Mouse (Mus musculus): ENCODE measurements around the gene Ksr2. TPM values are rescaled to one million over a fixed set of nuclear protein-coding genes. Genes with fewer than 3 reads are reported as not detected.
"Not testable (repeated sequence)": the region's sequence is repeated elsewhere in the genome, so short reads cannot be mapped to it uniquely, and the experiment has no call there.

The Ksr2 gene
- polyA plus RNA-seq, 1 experiment from 2014 or later, result 0.07 TPM

GRCm38 (mm10) chr5:117622221-117622620 is 208.4 kb downstream of the Ksr2 start:
- Histone ChIP-seq H3K9ac (no peak overlapping the region), H3K27ac (replicated peaks) (no peak overlapping the region), H3K36me3 (no peaks in the 10 kb centered on the region), H3K9me3 (no peaks in the 10 kb centered on the region), H3K4me2 (no peak overlapping the region), H3K27me3 (replicated peaks) (no peaks in the 10 kb centered on the region), H3K4me1 (peaks cover 9% of the 10 kb centered on the region), H3K4me3 (no peak overlapping the region)
- 77% methylated on average over 12 of the region's 12 CpGs for WGBS
- ATAC-seq (ENCODE audit: extremely low read depth, insufficient number of reproducible peaks, low FRiP score, low TSS enrichment), result no peak

GRCm38 (mm10) chr5:117623206-117623605 is 209.4 kb downstream of the Ksr2 start:
- H3K9ac ChIP-seq; ATAC-seq (ENCODE audit: extremely low read depth, insufficient number of reproducible peaks, low FRiP score, low TSS enrichment); H3K27ac ChIP-seq (replicated peaks); H3K4me3 ChIP-seq; H3K4me1 ChIP-seq; H3K9me3 ChIP-seq; H3K36me3 ChIP-seq; H3K27me3 ChIP-seq (replicated peaks); H3K4me2 ChIP-seq: not testable (repeated sequence)
- 87% methylated on average over 4 of the region's 4 CpGs for WGBS

GRCm38 (mm10) chr5:117626907-117627306 is 213.1 kb downstream of the Ksr2 start:
- 10% methylated on average over 4 of the region's 4 CpGs for WGBS
- Histone ChIP-seq H3K4me3 (no peak overlapping the region), H3K4me2 (no peak overlapping the region), H3K27me3 (replicated peaks) (no peaks in the 10 kb centered on the region; the same call in 1 of the 2 replicates), H3K9me3 (no peaks in the 10 kb centered on the region), H3K9ac (no peak overlapping the region), H3K36me3 (no peaks in the 10 kb centered on the region), H3K4me1 (no peaks in the 10 kb centered on the region), H3K27ac (replicated peaks) (no peak overlapping the region)
- ATAC-seq (ENCODE audit: extremely low read depth, insufficient number of reproducible peaks, low FRiP score, low TSS enrichment), result no peak

- no peaks in the 10 kb centered on the region; the same call in 1 of the 2 replicates for H3K27me3 ChIP-seq (replicated peaks)
- H3K27ac ChIP-seq (replicated peaks), result no peak overlapping the region
- no peaks in the 10 kb centered on the region for H3K36me3 ChIP-seq
- no peaks in the 10 kb centered on the region for H3K9me3 ChIP-seq
- H3K9ac ChIP-seq, result no peak overlapping the region
- no peaks in the 10 kb centered on the region for H3K4me1 ChIP-seq
- no peak for ATAC-seq (ENCODE audit: extremely low read depth, insufficient number of reproducible peaks, low FRiP score, low TSS enrichment)
- 41% methylated on average over 7 of the region's 7 CpGs for WGBS
- H3K4me2 ChIP-seq, result no peak overlapping the region
- H3K4me3 ChIP-seq, result no peak overlapping the region
These were observed 214.6 kb downstream of the Ksr2 start for GRCm38 (mm10) chr5:117628351-117628750.

GRCm38 (mm10) chr5:117629570-117629969 is 215.8 kb downstream of the Ksr2 start:
- H3K9ac ChIP-seq, result no peak overlapping the region
- WGBS, result 83% methylated on average over 14 of the region's 14 CpGs
- no peaks in the 10 kb centered on the region for H3K36me3 ChIP-seq
- H3K9me3 ChIP-seq, result no peaks in the 10 kb centered on the region
- H3K4me2 ChIP-seq, result no peak overlapping the region
- H3K4me3 ChIP-seq, result no peak overlapping the region
- no peak for ATAC-seq (ENCODE audit: extremely low read depth, insufficient number of reproducible peaks, low FRiP score, low TSS enrichment)
- no peaks in the 10 kb centered on the region; the same call in 1 of the 2 replicates for H3K27me3 ChIP-seq (replicated peaks)
- H3K4me1 ChIP-seq, result no peaks in the 10 kb centered on the region
- no peak overlapping the region for H3K27ac ChIP-seq (replicated peaks)

- no peaks in the 10 kb centered on the region for H3K36me3 ChIP-seq
- H3K9ac ChIP-seq, result no peak overlapping the region
- no peak overlapping the region for H3K27ac ChIP-seq (replicated peaks)
- peaks cover 8% of the 10 kb centered on the region for H3K4me1 ChIP-seq
- 78% methylated on average over 2 of the region's 2 CpGs for WGBS
- H3K27me3 ChIP-seq (replicated peaks), result no peaks in the 10 kb centered on the region
- no peak for ATAC-seq (ENCODE audit: extremely low read depth, insufficient number of reproducible peaks, low FRiP score, low TSS enrichment)
- H3K9me3 ChIP-seq, result no peaks in the 10 kb centered on the region
- no peak overlapping the region for H3K4me2 ChIP-seq
- no peak overlapping the region for H3K4me3 ChIP-seq
These were observed 221.4 kb downstream of the Ksr2 start for GRCm38 (mm10) chr5:117635211-117635610.

GRCm38 (mm10) chr5:117635838-117636237 is 222.0 kb downstream of the Ksr2 start:
- no peaks in the 10 kb centered on the region for H3K9me3 ChIP-seq
- H3K27me3 ChIP-seq (replicated peaks), result no peaks in the 10 kb centered on the region
- no peak overlapping the region for H3K4me2 ChIP-seq
- ATAC-seq (ENCODE audit: extremely low read depth, insufficient number of reproducible peaks, low FRiP score, low TSS enrichment), result no peak
- no peaks in the 10 kb centered on the region for H3K36me3 ChIP-seq
- no peak overlapping the region for H3K4me3 ChIP-seq
- WGBS, result 42% methylated on average over 5 of the region's 5 CpGs
- no peak overlapping the region for H3K27ac ChIP-seq (replicated peaks)
- H3K4me1 ChIP-seq, result peaks cover 8% of the 10 kb centered on the region
- H3K9ac ChIP-seq, result no peak overlapping the region

- Histone ChIP-seq H3K27me3 (replicated peaks) (peaks cover 16% of the 10 kb centered on the region; the same call in 1 of the 2 replicates), H3K4me3 (no peak overlapping the region), H3K27ac (replicated peaks) (no peak overlapping the region), H3K4me2 (no peak overlapping the region), H3K4me1 (no peaks in the 10 kb centered on the region), H3K36me3 (no peaks in the 10 kb centered on the region), H3K9me3 (no peaks in the 10 kb centered on the region), H3K9ac (no peak overlapping the region)
- WGBS, result 78% methylated on average over 6 of the region's 6 CpGs
- no peak for ATAC-seq (ENCODE audit: extremely low read depth, insufficient number of reproducible peaks, low FRiP score, low TSS enrichment)
These were observed 227.8 kb downstream of the Ksr2 start for GRCm38 (mm10) chr5:117641585-117641984.

- no peak for ATAC-seq (ENCODE audit: extremely low read depth, insufficient number of reproducible peaks, low FRiP score, low TSS enrichment)
- 52% methylated on average over 14 of the region's 14 CpGs for WGBS
These were observed 237.6 kb downstream of the Ksr2 start for GRCm38 (mm10) chr5:117651238-117651886.

GRCm38 (mm10) chr5:117658641-117659040 is 244.8 kb downstream of the Ksr2 start:
- no peak overlapping the region for H3K4me3 ChIP-seq
- H3K4me2 ChIP-seq, result no peak overlapping the region
- H3K9me3 ChIP-seq, result no peaks in the 10 kb centered on the region
- no peak for ATAC-seq (ENCODE audit: extremely low read depth, insufficient number of reproducible peaks, low FRiP score, low TSS enrichment)
- WGBS, result 36% methylated on average over 6 of the region's 6 CpGs
- H3K36me3 ChIP-seq, result no peaks in the 10 kb centered on the region
- H3K27ac ChIP-seq (replicated peaks), result no peak overlapping the region
- peaks cover 16% of the 10 kb centered on the region for H3K4me1 ChIP-seq
- H3K27me3 ChIP-seq (replicated peaks), result 0 out of 2 replicates have a peak, but pooled peaks cover 4% of the 10 kb centered on the region
- H3K9ac ChIP-seq, result no peak overlapping the region

More at GRCm38 (mm10) chr5:117651238-117651886, 237.6 kb downstream of the Ksr2 start:
- H3K27me3 ChIP-seq (replicated peaks), result peaks cover 8% of the 10 kb centered on the region; the same call in 1 of the 2 replicates
- H3K4me1 ChIP-seq, result peaks cover 14% of the 10 kb centered on the region
- no peak overlapping the region for H3K4me3 ChIP-seq
- H3K9ac ChIP-seq, result no peak overlapping the region
- H3K27ac ChIP-seq (replicated peaks), result no peak overlapping the region
- no peak overlapping the region for H3K4me2 ChIP-seq
- no peaks in the 10 kb centered on the region for H3K36me3 ChIP-seq
- H3K9me3 ChIP-seq, result no peaks in the 10 kb centered on the region

GRCm38 (mm10) chr5:117659596-117659995 is 245.8 kb downstream of the Ksr2 start:
- WGBS, result 33% methylated on average over 13 of the region's 13 CpGs
- no peak overlapping the region for H3K27ac ChIP-seq (replicated peaks)
- no peak overlapping the region for H3K4me3 ChIP-seq
- H3K27me3 ChIP-seq (replicated peaks), result peaks cover 8% of the 10 kb centered on the region; the same call in 1 of the 2 replicates
- no peak overlapping the region for H3K9ac ChIP-seq
- H3K9me3 ChIP-seq, result no peaks in the 10 kb centered on the region
- H3K4me1 ChIP-seq, result peaks cover 16% of the 10 kb centered on the region
- no peak overlapping the region for H3K4me2 ChIP-seq
- ATAC-seq (ENCODE audit: extremely low read depth, insufficient number of reproducible peaks, low FRiP score, low TSS enrichment), result no peak
- no peaks in the 10 kb centered on the region for H3K36me3 ChIP-seq

- 13% methylated on average over 9 of the region's 9 CpGs for WGBS
- Histone ChIP-seq H3K4me2 (peak overlapping the region; percentile 50), H3K36me3 (no peaks in the 10 kb centered on the region), H3K9me3 (no peaks in the 10 kb centered on the region), H3K27me3 (replicated peaks) (peaks cover 5% of the 10 kb centered on the region; the same call in 1 of the 2 replicates), H3K4me3 (no peak overlapping the region; the same call in 1 of the 2 replicates), H3K9ac (no peak overlapping the region), H3K27ac (replicated peaks) (no peak overlapping the region), H3K4me1 (peaks cover 36% of the 10 kb centered on the region)
- no peak for ATAC-seq (ENCODE audit: extremely low read depth, insufficient number of reproducible peaks, low FRiP score, low TSS enrichment)
These were observed 251.4 kb downstream of the Ksr2 start for GRCm38 (mm10) chr5:117665181-117665580.
